Mouse (Mus musculus): ENCODE measurements at regions not wholly inside any gene's neighbourhood (a gene's known extent, or its start where the extent isn't known, plus 50 kb on each side); places are given as distances from the start of the nearest gene placed in this dataset.
A peak's percentile ranks its signal among the peaks of the same experiment; 100 is the strongest.

- Histone ChIP-seq H3K9ac (ENCODE audit: insufficient read depth, low read depth, low read length, poor library complexity, severe bottlenecking) (no peak overlapping the region), H3K9me3 (ENCODE audit: control insufficient read depth, insufficient read depth, low read depth, low read length) (no peaks in the 10 kb centered on the region), H3K4me3 (ENCODE audit: insufficient read depth in 1 of 2, low read depth in 1 of 2, low read length in 2 of 2, poor library complexity in 1 of 2, severe bottlenecking in 1 of 2) (0 out of 4 replicates have a peak overlapping the region, but pooled peaks of 1 of the 2 experiments have one; percentile 13), H3K27ac (ENCODE audit: insufficient read depth, low read depth, low read length, poor library complexity, severe bottlenecking) (peak overlapping the region; percentile 94), H3K4me1 (ENCODE audit: control insufficient read depth in 2 of 2, insufficient read depth in 2 of 2, low read length in 2 of 2, poor library complexity in 1 of 2) (peaks cover 5 to 6% of the 10 kb centered on the region in 2 experiments; a peak in 3 of 4 replicates), H3K36me3 (ENCODE audit: control insufficient read depth, insufficient read depth, low read length, poor library complexity, severe bottlenecking) (peaks cover 3% of the 10 kb centered on the region; the same call in 1 of the 2 replicates)
- TF ChIP-seq ZC3H11A (IDR thresholded peaks at IDR 0.05; ENCODE audit: borderline replicate concordance, low read depth, low read length): no peak
- TF ChIP-seq CHD2 (IDR thresholded peaks at IDR 0.05; ENCODE audit: low read depth, low read length): 0 out of 2 replicates have a peak, but pooled peaks have one; percentile 29
- in situ Hi-C loops (cut with MboI; ENCODE audit: low sequenced_read_pairs in 2 of 2, unreplicated experiment in 2 of 2): loop anchor here in 1 of 2 experiments (25.0 kb wide), 1 partner anchor 288 kb away; no protein-coding TSS in a partner anchor
- peak; percentile 53 for DNase-seq (ENCODE audit: low read depth, low spot score)
These were observed 730.9 kb upstream of the 4930444P10Rik start for GRCm38 (mm10) chr1:16824057-16824456.

DNA sequence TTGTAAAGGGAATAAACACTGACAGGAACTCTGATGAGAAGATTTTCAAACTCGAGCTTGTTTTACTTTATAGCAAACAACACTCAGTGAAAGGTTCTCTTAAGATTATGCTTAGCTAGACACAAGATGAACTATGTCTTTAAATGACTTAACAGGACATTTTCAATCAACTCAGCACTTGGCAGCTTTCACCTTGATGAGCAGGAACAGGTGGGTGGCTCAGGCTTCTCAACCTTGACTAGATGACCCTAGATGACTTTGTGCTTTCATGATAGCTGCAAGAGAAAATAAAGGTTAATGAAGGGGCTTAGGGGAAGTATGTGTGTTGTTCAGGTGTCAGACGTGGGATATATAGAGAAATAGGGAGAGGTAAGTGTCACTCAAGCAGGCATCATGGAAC is 728.1 kb upstream of the 4930444P10Rik start:
- Histone ChIP-seq H3K9me3 (ENCODE audit: control insufficient read depth, insufficient read depth, low read depth, low read length) (no peaks in the 10 kb centered on the region), H3K4me3 (ENCODE audit: insufficient read depth in 1 of 2, low read depth in 1 of 2, low read length in 2 of 2, poor library complexity in 1 of 2, severe bottlenecking in 1 of 2) (no peak overlapping the region), H3K9ac (ENCODE audit: insufficient read depth, low read depth, low read length, poor library complexity, severe bottlenecking) (no peak overlapping the region), H3K36me3 (ENCODE audit: control insufficient read depth, insufficient read depth, low read length, poor library complexity, severe bottlenecking) (peaks cover 3% of the 10 kb centered on the region; the same call in 1 of the 2 replicates), H3K27ac (ENCODE audit: insufficient read depth, low read depth, low read length, poor library complexity, severe bottlenecking) (no peak overlapping the region), H3K4me1 (ENCODE audit: control insufficient read depth in 2 of 2, insufficient read depth in 2 of 2, low read length in 2 of 2, poor library complexity in 1 of 2) (peaks cover 5 to 6% of the 10 kb centered on the region in 2 experiments; a peak in 3 of 4 replicates)
- in situ Hi-C loops (cut with MboI; ENCODE audit: low sequenced_read_pairs in 2 of 2, unreplicated experiment in 2 of 2): loop anchor here in 1 of 2 experiments (25.0 kb wide), 1 partner anchor 291 kb away; no protein-coding TSS in a partner anchor
- TF ChIP-seq ZC3H11A (IDR thresholded peaks at IDR 0.05; ENCODE audit: borderline replicate concordance, low read depth, low read length): no peak
- no peak for TF ChIP-seq HCFC1 (IDR thresholded peaks at IDR 0.05; ENCODE audit: borderline replicate concordance, insufficient read depth, low read length)
- TF ChIP-seq ZNF384 (IDR thresholded peaks at IDR 0.05; ENCODE audit: low read depth, low read length): no peak
- TF ChIP-seq MAFK (IDR thresholded peaks at IDR 0.05; ENCODE audit: insufficient read depth, low read depth, low read length): no peak
- DNase-seq (ENCODE audit: low read depth, low spot score): no peak

DNA sequence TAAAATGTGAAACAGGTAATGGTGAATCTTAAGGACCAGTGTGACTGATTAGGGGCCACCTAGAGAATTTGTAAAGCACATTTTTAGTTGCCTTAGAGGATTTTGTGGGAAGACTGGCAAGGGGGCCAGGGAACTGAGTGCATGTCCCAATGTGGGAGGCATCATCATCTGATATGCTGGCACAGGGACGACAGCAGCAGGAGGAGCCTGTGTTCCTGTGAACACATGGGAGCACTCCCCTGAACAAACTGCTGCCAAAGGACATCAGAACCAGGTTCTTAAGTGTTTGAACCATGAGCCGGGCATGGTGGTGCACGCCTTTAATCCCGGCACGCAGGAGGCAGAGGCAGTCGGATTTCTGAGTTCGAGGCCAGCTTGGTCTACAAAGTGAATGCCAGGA is 723.4 kb upstream of the 4930444P10Rik start:
- TF ChIP-seq HCFC1 (IDR thresholded peaks at IDR 0.05; ENCODE audit: borderline replicate concordance, insufficient read depth, low read length) (no peak), ZC3H11A (IDR thresholded peaks at IDR 0.05; ENCODE audit: borderline replicate concordance, low read depth, low read length) (no peak), MAFK (IDR thresholded peaks at IDR 0.05; ENCODE audit: insufficient read depth, low read depth, low read length) (no peak), ZNF384 (IDR thresholded peaks at IDR 0.05; ENCODE audit: low read depth, low read length) (no peak), CHD2 (IDR thresholded peaks at IDR 0.05; ENCODE audit: low read depth, low read length) (no peak)
- no peaks in the 10 kb centered on the region for H3K9me3 ChIP-seq (ENCODE audit: control insufficient read depth, insufficient read depth, low read depth, low read length)
- DNase-seq (ENCODE audit: low read depth, low spot score): no peak
- no peaks in the 10 kb centered on the region for H3K36me3 ChIP-seq (ENCODE audit: control insufficient read depth, insufficient read depth, low read length, poor library complexity, severe bottlenecking)
- H3K4me3 ChIP-seq (ENCODE audit: insufficient read depth in 1 of 2, low read depth in 1 of 2, low read length in 2 of 2, poor library complexity in 1 of 2, severe bottlenecking in 1 of 2): no peak overlapping the region
- no peak overlapping the region for H3K9ac ChIP-seq (ENCODE audit: insufficient read depth, low read depth, low read length, poor library complexity, severe bottlenecking)
- no peak overlapping the region for H3K27ac ChIP-seq (ENCODE audit: insufficient read depth, low read depth, low read length, poor library complexity, severe bottlenecking)
- in situ Hi-C loops (cut with MboI; ENCODE audit: low sequenced_read_pairs in 2 of 2, unreplicated experiment in 2 of 2): loop anchor here in 1 of 2 experiments (25.0 kb wide), 1 partner anchor 296 kb away; no protein-coding TSS in a partner anchor
- no peaks in the 10 kb centered on the region for H3K4me1 ChIP-seq (ENCODE audit: control insufficient read depth in 2 of 2, insufficient read depth in 2 of 2, low read length in 2 of 2, poor library complexity in 1 of 2)

DNA sequence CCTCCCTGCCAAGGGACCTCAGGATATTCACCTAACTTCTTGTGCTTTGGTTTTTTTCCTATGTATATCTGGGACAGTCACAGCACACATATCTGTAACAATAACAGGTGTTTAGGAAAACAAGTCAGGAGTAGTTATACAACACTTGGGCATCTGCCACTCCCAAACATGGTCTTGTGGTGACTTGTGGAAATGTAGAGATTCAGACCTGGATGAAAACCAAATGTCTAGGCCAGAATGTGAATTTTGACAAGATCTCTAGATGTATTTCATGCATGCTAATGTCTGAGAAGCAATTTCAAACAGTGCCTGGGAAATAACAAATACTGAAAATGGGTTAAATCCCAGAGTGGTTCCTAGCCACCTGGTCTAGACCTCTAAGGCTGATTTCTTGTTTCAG is 722.6 kb upstream of the 4930444P10Rik start:
- in situ Hi-C loops (cut with MboI; ENCODE audit: low sequenced_read_pairs in 2 of 2, unreplicated experiment in 2 of 2): loop anchor here in 1 of 2 experiments (25.0 kb wide), 1 partner anchor 297 kb away; no protein-coding TSS in a partner anchor
- Histone ChIP-seq H3K4me1 (ENCODE audit: control insufficient read depth in 2 of 2, insufficient read depth in 2 of 2, low read length in 2 of 2, poor library complexity in 1 of 2) (no peaks in the 10 kb centered on the region), H3K27ac (ENCODE audit: insufficient read depth, low read depth, low read length, poor library complexity, severe bottlenecking) (no peak overlapping the region), H3K9ac (ENCODE audit: insufficient read depth, low read depth, low read length, poor library complexity, severe bottlenecking) (no peak overlapping the region), H3K36me3 (ENCODE audit: control insufficient read depth, insufficient read depth, low read length, poor library complexity, severe bottlenecking) (no peaks in the 10 kb centered on the region), H3K9me3 (ENCODE audit: control insufficient read depth, insufficient read depth, low read depth, low read length) (no peaks in the 10 kb centered on the region), H3K4me3 (ENCODE audit: insufficient read depth in 1 of 2, low read depth in 1 of 2, low read length in 2 of 2, poor library complexity in 1 of 2, severe bottlenecking in 1 of 2) (no peak overlapping the region)
- no peak for TF ChIP-seq CHD2 (IDR thresholded peaks at IDR 0.05; ENCODE audit: low read depth, low read length)
- no peak for TF ChIP-seq ZNF384 (IDR thresholded peaks at IDR 0.05; ENCODE audit: low read depth, low read length)
- no peak for TF ChIP-seq MAFK (IDR thresholded peaks at IDR 0.05; ENCODE audit: insufficient read depth, low read depth, low read length)
- TF ChIP-seq ZC3H11A (IDR thresholded peaks at IDR 0.05; ENCODE audit: borderline replicate concordance, low read depth, low read length): no peak
- no peak for TF ChIP-seq HCFC1 (IDR thresholded peaks at IDR 0.05; ENCODE audit: borderline replicate concordance, insufficient read depth, low read length)
- no peak for DNase-seq (ENCODE audit: low read depth, low spot score)

All from ES-E14 (cell line).